Mouse (Mus musculus): ENCODE data around the gene Srsy.
"Not testable (repeated sequence)": the region's sequence is repeated elsewhere in the genome, so short reads cannot be mapped to it uniquely, and the experiment has no call there.

Gene Srsy

GRCm38 (mm10) chrY:17937230-17937629 lies at the start of gene Srsy:
Srsy (minus strand) TSS chrY:17937330.
- not testable (repeated sequence) for DNase-seq

All from thymus, postnatal 25 days (tissue).